Mouse (Mus musculus) heart, adult 18-20 months (tissue): ENCODE data around the gene Kif2b. TPM values are rescaled to one million over a fixed set of nuclear protein-coding genes. Genes with fewer than 3 reads are reported as not detected.

Source experiments
- DNase-seq, 2 experiments: peaks; one replicate each; pipeline ENCODE4 v3.0.0; 2021 to 2022; ENCODE audit warnings: mixed read lengths in 1 of 2
- long read RNA-seq, 2 experiments: library from polyadenylated mRNA; stranded (forward); transcript quantifications; one replicate each; pipeline ENCODE4 v2.0.0; 2021
- total RNA-seq, 2 experiments: library from RNA; stranded (reverse); gene quantifications; 2 replicates each; pipeline ENCODE4 v1.2.3; 2021

Gene Kif2b
- not detected for total RNA-seq
- long read RNA-seq, experiment 1 = 0 reads
- long read RNA-seq, experiment 2 = 0 reads

DNA sequence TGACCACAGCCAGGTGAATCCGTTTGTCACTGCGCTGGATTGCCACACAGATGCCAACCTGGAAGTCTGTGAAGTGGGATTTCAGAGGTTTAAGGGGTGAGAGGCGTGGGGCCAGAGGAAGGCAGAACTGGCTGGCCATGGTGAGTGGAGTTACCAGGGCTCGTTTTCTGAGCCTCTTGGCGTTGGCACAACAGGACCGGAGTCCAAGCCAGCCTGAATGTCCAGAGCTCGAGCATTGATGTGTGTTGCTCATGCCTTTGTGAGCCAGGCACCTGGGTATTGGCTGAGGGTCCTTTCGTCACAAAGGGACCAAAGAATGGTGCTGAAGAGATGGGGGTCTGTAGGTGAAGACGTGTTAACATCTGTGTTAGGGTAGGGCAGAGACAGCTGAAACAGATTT is at the start of gene Kif2b:
Kif2b (minus strand) TSS at position 242 of the 400 bp plus-strand sequence.
- no peak for DNase-seq

DNA sequence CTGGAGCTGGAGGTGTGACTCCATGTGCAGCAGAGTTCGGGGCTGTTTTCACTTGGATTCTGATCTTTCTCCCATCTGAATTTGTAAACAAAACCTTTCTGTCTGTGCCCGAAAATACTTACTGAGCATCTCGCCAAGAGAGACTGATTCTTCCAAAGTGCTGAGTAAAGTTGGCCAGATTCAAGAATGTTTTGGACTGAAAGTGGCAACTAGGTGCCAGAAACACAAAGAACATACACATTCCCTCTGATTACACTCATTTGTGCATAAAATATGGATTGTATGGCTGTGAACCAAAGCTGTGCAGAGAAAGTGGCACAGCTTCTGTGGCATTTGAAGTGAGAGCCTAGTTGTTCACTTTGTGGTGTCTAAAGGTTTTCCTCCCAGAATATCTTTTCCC is 15.7 kb upstream of the Kif2b start:
- no peak for DNase-seq

DNA sequence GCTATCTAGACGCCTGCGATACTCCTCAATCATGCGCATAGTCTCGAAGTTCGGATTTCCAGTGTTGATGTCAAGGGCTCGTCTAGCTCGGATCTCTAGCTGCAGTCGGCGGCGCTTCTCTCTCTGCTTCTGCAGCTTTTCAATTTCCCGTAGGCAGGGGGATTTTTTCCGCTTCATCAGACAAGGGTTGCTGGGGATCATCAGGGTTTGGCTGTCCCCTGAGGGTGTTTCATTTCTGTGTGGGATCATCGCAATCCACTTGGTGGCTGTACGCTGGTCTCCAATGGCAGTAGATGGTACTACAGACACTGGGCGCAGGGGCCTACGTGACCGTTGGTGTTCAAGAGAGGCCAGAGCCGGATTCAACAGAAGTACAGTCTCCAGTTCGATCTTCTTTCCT is 502 bp downstream of the Kif2b start:
- DNase-seq = no peak

DNA sequence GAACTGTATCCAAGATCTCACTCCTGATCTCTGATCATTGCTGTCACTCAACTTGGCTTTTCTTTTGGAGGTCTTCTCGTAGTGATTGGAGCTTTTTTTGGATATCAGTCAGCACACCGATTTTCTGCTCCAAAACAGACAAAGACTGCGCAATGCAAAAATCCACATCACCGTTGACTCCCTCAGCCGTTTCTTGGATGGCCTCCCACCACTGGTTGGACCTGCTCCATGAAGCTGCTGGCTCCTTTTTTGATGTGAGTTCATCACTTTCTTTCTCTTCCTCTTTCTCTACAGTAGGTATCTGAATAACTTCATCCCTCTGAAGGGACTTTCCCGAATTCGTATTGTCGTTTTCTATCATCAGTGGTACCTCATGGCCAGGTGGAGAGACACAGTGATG is 2.0 kb downstream of the Kif2b start:
- peak in 1 of 2 experiments; percentile 12 for DNase-seq

- no peak for DNase-seq
Observed at GRCm38 (mm10) chr11:91574477-91574876, 2.9 kb downstream of the Kif2b start.

DNA sequence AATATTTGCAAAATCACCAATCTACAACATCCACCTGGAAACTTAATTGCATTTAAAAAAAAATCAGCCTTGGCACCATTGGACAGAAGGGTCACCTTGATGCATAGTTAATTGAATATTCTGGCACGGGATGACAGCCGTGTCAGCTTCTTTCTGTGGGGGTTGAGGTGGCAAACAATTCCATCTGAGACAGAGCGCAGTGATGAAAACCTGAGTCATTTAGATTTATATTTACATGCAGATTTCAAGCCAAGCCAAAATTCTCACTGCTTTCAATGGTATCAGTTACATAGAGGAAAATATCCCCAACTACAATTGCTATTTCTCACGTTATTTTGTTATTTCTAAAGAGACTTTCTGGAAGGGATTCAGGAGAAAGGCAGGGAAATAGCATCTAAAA is 46.6 kb downstream of the Kif2b start:
- DNase-seq = no peak
